Mouse (Mus musculus): ENCODE measurements around the gene Nf2.

The Nf2 gene

GRCm38 (mm10) chr11:4793006-4793405, 56.3 kb downstream of the Nf2 start:
- no peak for DNase-seq (ENCODE audit: low spot score)

- no peak for DNase-seq (ENCODE audit: low spot score)
Observed at GRCm38 (mm10) chr11:4791549-4791948, 57.8 kb downstream of the Nf2 start.

GRCm38 (mm10) chr11:4789691-4790090, 59.6 kb downstream of the Nf2 start:
- no peak for DNase-seq (ENCODE audit: low spot score)

- DNase-seq (ENCODE audit: low spot score) = no peak
Observed at GRCm38 (mm10) chr11:4784629-4785142, 64.7 kb downstream of the Nf2 start.

- DNase-seq (ENCODE audit: low spot score) = no peak
Observed at GRCm38 (mm10) chr11:4783116-4783515, 66.2 kb downstream of the Nf2 start.

GRCm38 (mm10) chr11:4780927-4781326, 68.4 kb downstream of the Nf2 start:
- DNase-seq (ENCODE audit: low spot score) = no peak

GRCm38 (mm10) chr11:4772925-4773324, 76.4 kb downstream of the Nf2 start:
- DNase-seq (ENCODE audit: low spot score) = peak; percentile 80

- no peak for DNase-seq (ENCODE audit: low spot score)
Observed at GRCm38 (mm10) chr11:4771756-4772155, 77.6 kb downstream of the Nf2 start.

- no peak for DNase-seq (ENCODE audit: low spot score)
Observed at GRCm38 (mm10) chr11:4769881-4770280, 79.5 kb downstream of the Nf2 start.

GRCm38 (mm10) chr11:4769293-4769692, 80.0 kb downstream of the Nf2 start:
- no peak for DNase-seq (ENCODE audit: low spot score)

GRCm38 (mm10) chr11:4768399-4768798, 80.9 kb downstream of the Nf2 start:
- DNase-seq (ENCODE audit: low spot score) = no peak

GRCm38 (mm10) chr11:4764476-4764875, 84.9 kb downstream of the Nf2 start:
- DNase-seq (ENCODE audit: low spot score) = no peak

- no peak for DNase-seq (ENCODE audit: low spot score)
Observed at GRCm38 (mm10) chr11:4763631-4764030, 85.7 kb downstream of the Nf2 start.

- no peak for DNase-seq (ENCODE audit: low spot score)
Observed at GRCm38 (mm10) chr11:4762511-4762910, 86.8 kb downstream of the Nf2 start.

GRCm38 (mm10) chr11:4761991-4762390, 87.3 kb downstream of the Nf2 start:
- no peak for DNase-seq (ENCODE audit: low spot score)

GRCm38 (mm10) chr11:4760438-4760837, 88.9 kb downstream of the Nf2 start:
- no peak for DNase-seq (ENCODE audit: low spot score)

- DNase-seq (ENCODE audit: low spot score) = no peak
Observed at GRCm38 (mm10) chr11:4757789-4758158, 91.6 kb downstream of the Nf2 start.

GRCm38 (mm10) chr11:4756984-4757788, 92.2 kb downstream of the Nf2 start:
- DNase-seq (ENCODE audit: low spot score) = no peak

GRCm38 (mm10) chr11:4756460-4756859, 92.9 kb downstream of the Nf2 start:
- DNase-seq (ENCODE audit: low spot score) = no peak

- no peak for DNase-seq (ENCODE audit: low spot score)
Observed at GRCm38 (mm10) chr11:4754867-4755266, 94.5 kb downstream of the Nf2 start.

- no peak for DNase-seq (ENCODE audit: low spot score)
Observed at GRCm38 (mm10) chr11:4754036-4754435, 95.3 kb downstream of the Nf2 start.

- DNase-seq (ENCODE audit: low spot score) = no peak
Observed at GRCm38 (mm10) chr11:4752836-4753235, 96.5 kb downstream of the Nf2 start.

GRCm38 (mm10) chr11:4750263-4750662, 99.1 kb downstream of the Nf2 start:
- DNase-seq (ENCODE audit: low spot score) = no peak

- no peak for DNase-seq (ENCODE audit: low spot score)
Observed at GRCm38 (mm10) chr11:4747285-4747684, 102.1 kb downstream of the Nf2 start.

Measured in layer of hippocampus, adult 11-12 months (tissue).